Mouse (Mus musculus) adrenal gland, postnatal 25 days (tissue): Measurements from ENCODE around the gene Agap1. TPM values are rescaled to one million over a fixed set of nuclear protein-coding genes. Genes with fewer than 3 reads are reported as not detected.

Source experiments
- DNase-seq: peaks from one replicate; pipeline ENCODE4 v3.0.0; 2021; ENCODE audit warnings: mixed read lengths
- total RNA-seq: library from RNA; stranded (reverse); gene quantifications from 2 replicates; pipeline ENCODE4 v1.2.3, GENCODE M21; 2021

The Agap1 gene
- total RNA-seq, 1 experiment from 2014 or later, result 55.0 TPM

- DNase-seq, result no peak
Measured at GRCm38 (mm10) chr1:89545099-89545498, 90.5 kb downstream of the Agap1 start.

GRCm38 (mm10) chr1:89547525-89548504, 93.2 kb downstream of the Agap1 start:
- DNase-seq, result peak; percentile 44

GRCm38 (mm10) chr1:89550061-89550869, 95.7 kb downstream of the Agap1 start:
- no peak for DNase-seq

GRCm38 (mm10) chr1:89552470-89552869, 97.9 kb downstream of the Agap1 start:
- no peak for DNase-seq

- DNase-seq, result no peak
Measured at GRCm38 (mm10) chr1:89553791-89554190, 99.2 kb downstream of the Agap1 start.

GRCm38 (mm10) chr1:89554969-89555856, 100.6 kb downstream of the Agap1 start:
- DNase-seq, result peak; percentile 42

- no peak for DNase-seq
Measured at GRCm38 (mm10) chr1:89556006-89556405, 101.4 kb downstream of the Agap1 start.

GRCm38 (mm10) chr1:89557401-89557800, 102.8 kb downstream of the Agap1 start:
- DNase-seq, result no peak

- DNase-seq, result no peak
Measured at GRCm38 (mm10) chr1:89558080-89558479, 103.5 kb downstream of the Agap1 start.

GRCm38 (mm10) chr1:89563399-89563798, 108.8 kb downstream of the Agap1 start:
- no peak for DNase-seq

GRCm38 (mm10) chr1:89566578-89567488, 112.2 kb downstream of the Agap1 start:
- DNase-seq, result peak; percentile 49

- no peak for DNase-seq
Measured at GRCm38 (mm10) chr1:89568546-89569405, 114.2 kb downstream of the Agap1 start.

- peak; percentile 55 for DNase-seq
Measured at GRCm38 (mm10) chr1:89570522-89571299, 116.1 kb downstream of the Agap1 start.

- DNase-seq, result no peak
Measured at GRCm38 (mm10) chr1:89573486-89573885, 118.9 kb downstream of the Agap1 start.

- peak; percentile 30 for DNase-seq
Measured at GRCm38 (mm10) chr1:89574941-89575890, 120.6 kb downstream of the Agap1 start.

- DNase-seq, result no peak
Measured at GRCm38 (mm10) chr1:89576174-89576890, 121.7 kb downstream of the Agap1 start.

GRCm38 (mm10) chr1:89576985-89577384, 122.4 kb downstream of the Agap1 start:
- peak; percentile 26 for DNase-seq
